Mouse (Mus musculus) liver, embryonic 16.5 days (tissue): Measurements from ENCODE around the gene Cxcl15. TPM values are rescaled to one million over a fixed set of nuclear protein-coding genes. Genes with fewer than 3 reads are reported as not detected.
"Not testable (repeated sequence)": the region's sequence is repeated elsewhere in the genome, so short reads cannot be mapped to it uniquely, and the experiment has no call there.

ENCODE experiments used
- ATAC-seq: fragments of 200-750 bp; cut with Nextera tagmentation; 2 replicates; pipeline ENCODE4 v1.8.0; 2017; ENCODE audit warnings: low read depth, mild to moderate bottlenecking, moderate number of reproducible peaks, moderate library complexity
- H3K27ac ChIP-seq: fragments of 300-500 bp; sonication (generic); 2 replicates; pipeline ENCODE4 v1.5.1; 2014; ENCODE audit warnings: mild to moderate bottlenecking, low read length
- H3K27me3 ChIP-seq: fragments of 300-500 bp; sonication (generic); 2 replicates; pipeline ENCODE4 v1.6.1; 2014; ENCODE audit warnings: low read depth, low read length, mixed read lengths; ENCODE audit not compliant: control insufficient read depth, insufficient read depth
- H3K36me3 ChIP-seq: fragments of 300-500 bp; sonication (generic); 2 replicates; pipeline ENCODE4 v1.6.1; 2014; ENCODE audit warnings: mild to moderate bottlenecking; ENCODE audit not compliant: control insufficient read depth, insufficient read depth
- H3K4me1 ChIP-seq: fragments of 300-500 bp; sonication (generic); 2 replicates; pipeline ENCODE4 v1.6.1; 2014; ENCODE audit warnings: low read depth, low read length, mixed read lengths; ENCODE audit not compliant: control insufficient read depth
- H3K4me2 ChIP-seq: fragments of 300-500 bp; sonication (generic); 2 replicates; pipeline ENCODE4 v1.6.1; 2014; ENCODE audit warnings: low read depth, low read length, mixed read lengths
- H3K4me3 ChIP-seq: fragments of 300-500 bp; sonication (generic); 2 replicates; pipeline ENCODE4 v1.5.1; 2014; ENCODE audit warnings: low read depth, mild to moderate bottlenecking, low read length
- H3K9ac ChIP-seq: fragments of 300-500 bp; sonication (generic); 2 replicates; pipeline ENCODE4 v1.6.1; 2014; ENCODE audit warnings: low read depth, low read length
- H3K9me3 ChIP-seq: fragments of 300-500 bp; sonication (generic); replicated peaks from 2 replicates; pipeline ENCODE4 v1.6.1; 2016; ENCODE audit warnings: low read length; ENCODE audit not compliant: control insufficient read depth
- WGBS: fragments of 180-500 bp; shearing (Covaris S2); extraction: QIAGEN DNeasy Blood & Tissue Kit; methylation state at CpG from one replicate; pipeline ENCODE4 v1.1.7; 2014; ENCODE audit not compliant: insufficient replicate concordance; 5-methylcytosine and 5-hydroxymethylcytosine counted together
- polyA plus RNA-seq: library from polyadenylated mRNA; unstranded; fragments of >200 nt; fragmentation: Nextera tagmentation; extraction: Ambion mirVana; gene quantifications from 2 replicates; pipeline ENCODE4 v1.2.1, GENCODE M21; 2015

The Cxcl15 gene
- polyA plus RNA-seq, 1 experiment from 2014 or later: not detected

- ATAC-seq: no peak
Measured at GRCm38 (mm10) chr5:90819756-90820155, 25.4 kb downstream of the Cxcl15 start.

GRCm38 (mm10) chr5:90832145-90832767 is 37.9 kb downstream of the Cxcl15 start:
- WGBS: 58% methylated on average over 11 of the region's 11 CpGs
- Histone ChIP-seq H3K27me3 (no peaks in the 10 kb centered on the region), H3K9ac (no peak overlapping the region), H3K4me2 (no peak overlapping the region), H3K36me3 (no peaks in the 10 kb centered on the region), H3K4me3 (no peak overlapping the region), H3K4me1 (no peaks in the 10 kb centered on the region), H3K9me3 (no peaks in the 10 kb centered on the region), H3K27ac (no peak overlapping the region)
- no peak for ATAC-seq

More at GRCm38 (mm10) chr5:90819756-90820155, 25.4 kb downstream of the Cxcl15 start:
- Histone ChIP-seq H3K36me3 (no peaks in the 10 kb centered on the region), H3K4me3 (no peak overlapping the region), H3K4me2 (no peak overlapping the region), H3K9ac (no peak overlapping the region), H3K9me3 (no peaks in the 10 kb centered on the region), H3K27ac (no peak overlapping the region), H3K4me1 (no peaks in the 10 kb centered on the region), H3K27me3 (no peaks in the 10 kb centered on the region)

GRCm38 (mm10) chr5:90832768-90833388 is 38.5 kb downstream of the Cxcl15 start:
- ATAC-seq: no peak
- Histone ChIP-seq H3K4me2 (no peak overlapping the region), H3K9ac (no peak overlapping the region), H3K27ac (no peak overlapping the region), H3K4me1 (no peaks in the 10 kb centered on the region), H3K36me3 (no peaks in the 10 kb centered on the region), H3K9me3 (no peaks in the 10 kb centered on the region), H3K4me3 (no peak overlapping the region), H3K27me3 (no peaks in the 10 kb centered on the region)
- 71% methylated on average over 8 of the region's 8 CpGs for WGBS

- Histone ChIP-seq H3K4me2 (no peak overlapping the region), H3K4me1 (no peaks in the 10 kb centered on the region), H3K9me3 (no peaks in the 10 kb centered on the region), H3K27ac (no peak overlapping the region), H3K9ac (no peak overlapping the region), H3K27me3 (no peaks in the 10 kb centered on the region), H3K4me3 (no peak overlapping the region), H3K36me3 (no peaks in the 10 kb centered on the region)
- WGBS: 63% methylated on average over 4 of the region's 4 CpGs
- no peak for ATAC-seq
Measured at GRCm38 (mm10) chr5:90834436-90834835, 40.1 kb downstream of the Cxcl15 start.

GRCm38 (mm10) chr5:90838582-90838981 is 44.2 kb downstream of the Cxcl15 start:
- no peak overlapping the region for H3K9ac ChIP-seq
- no peaks in the 10 kb centered on the region for H3K9me3 ChIP-seq
- H3K27me3 ChIP-seq: no peaks in the 10 kb centered on the region
- no peaks in the 10 kb centered on the region for H3K36me3 ChIP-seq
- H3K4me1 ChIP-seq: no peaks in the 10 kb centered on the region
- WGBS: 63% methylated on average over 5 of the region's 5 CpGs
- H3K4me3 ChIP-seq: no peak overlapping the region
- no peak overlapping the region for H3K4me2 ChIP-seq
- no peak for ATAC-seq
- H3K27ac ChIP-seq: no peak overlapping the region

GRCm38 (mm10) chr5:90840902-90841869 is 46.9 kb downstream of the Cxcl15 start:
- no peak overlapping the region for H3K27ac ChIP-seq
- H3K36me3 ChIP-seq: no peaks in the 10 kb centered on the region
- H3K4me2 ChIP-seq: no peak overlapping the region

GRCm38 (mm10) chr5:90843891-90844290 is 49.6 kb downstream of the Cxcl15 start:
- no peak for ATAC-seq
- Histone ChIP-seq H3K4me2 (no peak overlapping the region), H3K27ac (no peak overlapping the region), H3K9ac (no peak overlapping the region), H3K9me3 (no peaks in the 10 kb centered on the region), H3K4me1 (no peaks in the 10 kb centered on the region), H3K27me3 (no peaks in the 10 kb centered on the region), H3K36me3 (no peaks in the 10 kb centered on the region), H3K4me3 (no peak overlapping the region)
- 51% methylated on average over 3 of the region's 3 CpGs for WGBS

More at GRCm38 (mm10) chr5:90840902-90841869, 46.9 kb downstream of the Cxcl15 start:
- H3K27me3 ChIP-seq: no peaks in the 10 kb centered on the region
- no peak for ATAC-seq
- WGBS: 51% methylated on average over 7 of the region's 7 CpGs
- H3K4me3 ChIP-seq: no peak overlapping the region
- no peaks in the 10 kb centered on the region for H3K4me1 ChIP-seq
- no peak overlapping the region for H3K9ac ChIP-seq
- H3K9me3 ChIP-seq: no peaks in the 10 kb centered on the region

- H3K36me3 ChIP-seq, H3K9ac ChIP-seq, H3K27ac ChIP-seq, H3K4me2 ChIP-seq, H3K4me3 ChIP-seq, ATAC-seq, H3K4me1 ChIP-seq, H3K9me3 ChIP-seq, H3K27me3 ChIP-seq: not testable (repeated sequence)
- 72% methylated on average over 7 of the region's 7 CpGs for WGBS
Measured at GRCm38 (mm10) chr5:90850096-90850495, 55.8 kb downstream of the Cxcl15 start.

GRCm38 (mm10) chr5:90851391-90851790 is 57.1 kb downstream of the Cxcl15 start:
- 76% methylated on average over 11 of the region's 11 CpGs for WGBS
- not testable (repeated sequence) for H3K4me1 ChIP-seq, H3K27me3 ChIP-seq, H3K4me3 ChIP-seq, ATAC-seq, H3K27ac ChIP-seq, H3K36me3 ChIP-seq, H3K4me2 ChIP-seq, H3K9me3 ChIP-seq, H3K9ac ChIP-seq
